Mouse (Mus musculus) neutrophil, adult 59 days (primary cell): Measurements from ENCODE around the gene Nap1l5. TPM values are rescaled to one million over a fixed set of nuclear protein-coding genes. Genes with fewer than 3 reads are reported as not detected.

ENCODE experiments used
- total RNA-seq, 2 experiments: library from RNA; stranded (reverse); gene quantifications; 1 replicate in 1 of 2; 2 replicates in 1 of 2; pipeline ENCODE4 v1.2.4; 2023

Nap1l5 gene
- not detected for total RNA-seq

GRCm38 (mm10) chr6:58906852-58907261 is at the start of gene Nap1l5:
TSS of gene Nap1l5 (minus strand) at chr6:58907076.

Other genes with a start within 250 kb of the Nap1l5 start
- 10 to 100 TPM; 22.0 to 25.1 TPM for gene Herc3, start 75.6 kb downstream of the Nap1l5 start, total RNA-seq
- gene Fam13a, start 117.5 kb upstream of the Nap1l5 start, total RNA-seq = under 1 TPM in 1 of 2 experiments, not detected in 1; 0.13 TPM